Mouse (Mus musculus) brown adipose tissue, adult 24 weeks (tissue): Measurements from ENCODE around the gene Rad51b. TPM values are rescaled to one million over a fixed set of nuclear protein-coding genes. Genes with fewer than 3 reads are reported as not detected.

Experiments
- H3K27ac ChIP-seq: fragments of 200-500 bp; replicated peaks from 2 replicates; pipeline ENCODE4 v1.5.1; 2012; ENCODE audit warnings: low read depth, mild to moderate bottlenecking, low read length
- H3K4me1 ChIP-seq: fragments of 200-500 bp; 2 replicates; pipeline ENCODE4 v1.6.1; 2012; ENCODE audit warnings: low read length, mixed read lengths; ENCODE audit not compliant: control insufficient read depth, insufficient read depth, insufficient read length
- H3K4me3 ChIP-seq: fragments of 200-500 bp; 2 replicates; pipeline ENCODE4 v1.5.1; 2012; ENCODE audit warnings: low read depth, mild to moderate bottlenecking, low read length, moderate library complexity; ENCODE audit not compliant: insufficient read depth
- polyA plus RNA-seq: library from polyadenylated mRNA; stranded (reverse); fragments of >200 nt; gene quantifications from 2 replicates; pipeline ENCODE4 v1.2.4, GENCODE M21; 2012; ENCODE audit not compliant: missing spikeins, insufficient read depth, insufficient read length

The Rad51b gene
- polyA plus RNA-seq, 1 experiment: 0.75 TPM

- Histone ChIP-seq H3K4me1 (peaks cover 22% of the 10 kb centered on the region; the same call in 1 of the 2 replicates), H3K4me3 (no peak overlapping the region), H3K27ac (peak overlapping the region; percentile 62)
Observed at GRCm38 (mm10) chr12:79551274-79551673, 254.2 kb downstream of the Rad51b start.

DNA sequence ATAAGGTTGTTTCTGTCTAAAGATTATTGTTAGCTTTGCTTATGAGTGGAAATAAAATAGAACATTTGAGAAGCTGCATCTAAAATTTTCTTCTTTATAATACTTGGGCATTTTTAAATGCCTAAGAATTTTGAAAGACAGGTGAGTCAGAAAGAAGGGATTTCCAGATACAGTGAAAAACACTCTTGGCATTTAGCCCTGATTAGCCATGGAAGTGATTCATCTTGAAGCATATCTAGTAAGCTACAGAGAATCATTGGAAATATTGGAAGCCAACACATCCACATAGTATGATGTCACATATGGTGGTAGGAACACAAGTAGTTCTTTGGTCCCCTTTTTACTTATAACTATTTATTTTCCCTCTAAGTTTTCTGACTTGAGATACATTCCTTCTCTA, 256.0 kb downstream of the Rad51b start:
- H3K4me1 ChIP-seq: peaks cover 20% of the 10 kb centered on the region; the same call in 1 of the 2 replicates
- H3K4me3 ChIP-seq: no peak overlapping the region
- no peak overlapping the region for H3K27ac ChIP-seq

DNA sequence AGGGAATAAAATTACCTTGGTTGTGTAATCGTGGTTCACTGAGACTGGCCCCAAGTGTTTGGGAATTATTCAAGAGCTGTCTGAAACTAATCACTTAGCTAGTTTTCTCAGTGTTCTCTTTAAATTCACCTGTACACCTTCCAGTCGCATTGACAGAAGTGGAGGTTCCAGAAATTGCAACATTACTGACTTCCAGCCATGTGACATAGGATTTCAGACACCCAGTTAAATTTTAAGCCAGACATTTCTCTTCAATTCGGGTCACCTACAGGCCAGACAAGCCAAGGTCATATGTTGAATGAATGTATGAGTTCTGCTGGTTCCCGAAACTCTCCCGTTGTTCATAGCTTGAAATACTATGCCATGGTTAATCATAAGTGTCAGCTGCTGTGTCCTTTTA, 260.8 kb downstream of the Rad51b start:
- no peak overlapping the region for H3K4me3 ChIP-seq
- no peak overlapping the region for H3K27ac ChIP-seq
- H3K4me1 ChIP-seq: peaks cover 4% of the 10 kb centered on the region

- H3K4me1 ChIP-seq: peaks cover 4% of the 10 kb centered on the region
- H3K4me3 ChIP-seq: no peak overlapping the region
- H3K27ac ChIP-seq: peak overlapping the region; percentile 24
Observed at GRCm38 (mm10) chr12:79558711-79559110, 261.6 kb downstream of the Rad51b start.

DNA sequence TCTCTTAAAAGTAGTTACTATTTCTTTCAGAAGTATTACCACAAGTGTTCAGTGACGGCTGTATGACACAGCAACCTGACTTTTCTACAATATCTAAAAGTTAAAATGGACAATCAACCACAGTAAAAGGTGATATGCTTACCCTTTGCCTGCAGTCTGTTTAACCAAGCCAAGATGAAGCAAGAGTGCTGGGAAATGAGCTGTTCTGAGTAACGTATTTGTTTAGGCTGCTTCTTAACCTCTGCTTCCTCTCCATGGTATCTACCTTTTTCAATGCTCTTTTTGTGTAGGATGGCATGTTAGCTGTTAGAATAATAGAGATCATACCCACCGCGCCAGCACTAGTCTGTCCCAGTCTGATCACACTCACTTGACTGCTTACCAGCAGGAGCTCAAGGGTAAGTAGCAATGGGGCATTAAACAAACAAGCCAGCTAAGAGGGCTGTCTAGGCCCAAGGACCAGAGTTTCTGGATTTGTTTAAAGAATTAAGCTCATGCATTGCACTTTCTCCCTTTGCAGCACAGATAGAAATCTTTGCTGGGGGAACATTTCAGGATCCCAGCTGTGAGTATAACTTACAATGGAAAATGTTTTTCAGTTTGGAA, 262.4 kb downstream of the Rad51b start:
- Histone ChIP-seq H3K27ac (no peak overlapping the region), H3K4me1 (peaks cover 4% of the 10 kb centered on the region)

DNA sequence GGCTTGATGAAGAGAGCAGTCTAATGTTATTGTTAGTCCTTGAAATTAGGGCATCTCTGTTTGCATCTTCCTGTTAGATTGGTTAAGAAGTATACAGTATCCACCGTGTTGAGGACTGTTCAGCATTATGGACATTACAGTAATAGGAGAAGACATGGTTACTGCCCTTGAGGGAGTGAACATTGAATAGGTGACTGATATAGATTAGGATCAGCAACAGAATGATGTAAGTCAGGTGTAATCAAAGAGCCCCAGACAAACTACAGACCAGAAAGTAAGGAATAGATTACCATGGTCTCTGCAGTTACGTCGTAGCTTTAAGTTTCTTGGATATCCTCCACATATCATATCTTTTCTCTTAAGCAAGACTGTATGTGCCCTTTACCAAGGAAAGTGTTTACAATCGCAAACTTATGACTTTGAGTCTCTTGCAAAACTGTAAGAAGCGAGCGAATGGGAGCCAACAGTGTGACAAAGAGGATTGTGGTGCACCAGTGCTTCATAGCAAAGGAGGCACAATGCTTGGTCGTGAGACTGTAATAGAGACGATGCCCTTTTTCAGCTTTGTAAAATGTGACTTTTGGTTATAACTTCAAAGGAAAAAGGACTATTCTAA, 263.1 kb downstream of the Rad51b start:
- peaks cover 4% of the 10 kb centered on the region for H3K4me1 ChIP-seq
- no peak overlapping the region for H3K27ac ChIP-seq
- H3K4me3 ChIP-seq: no peak overlapping the region

More for the DNA sequence above, 262.4 kb downstream of the Rad51b start:
- no peak overlapping the region for H3K4me3 ChIP-seq

GRCm38 (mm10) chr12:79560893-79561292, 263.8 kb downstream of the Rad51b start:
- H3K27ac ChIP-seq: no peak overlapping the region
- peaks cover 4% of the 10 kb centered on the region for H3K4me1 ChIP-seq
- no peak overlapping the region for H3K4me3 ChIP-seq

- Histone ChIP-seq H3K27ac (no peak overlapping the region), H3K4me1 (no peaks in the 10 kb centered on the region), H3K4me3 (no peak overlapping the region)
Observed at GRCm38 (mm10) chr12:79574159-79575040, 277.3 kb downstream of the Rad51b start.

GRCm38 (mm10) chr12:79575041-79575541, 278.0 kb downstream of the Rad51b start:
- H3K4me3 ChIP-seq: no peak overlapping the region

DNA sequence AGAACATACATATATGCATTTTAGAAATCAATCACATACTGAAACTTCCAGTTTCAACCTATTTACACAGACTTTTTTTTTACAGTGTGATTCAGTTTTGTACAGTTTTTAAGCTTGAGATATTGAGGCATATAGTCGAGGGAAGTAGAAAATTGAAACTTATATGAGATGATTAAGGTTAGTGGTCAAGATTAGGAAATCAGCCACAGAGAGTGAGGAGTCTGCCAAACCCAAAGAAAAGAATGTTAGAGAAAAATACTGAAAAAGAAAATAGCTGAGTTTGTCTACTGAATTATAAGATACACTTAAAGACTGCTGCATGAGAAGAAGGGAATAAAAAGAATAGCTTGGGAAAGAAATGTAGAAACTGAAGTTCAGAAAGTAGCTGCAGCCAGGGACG, 280.4 kb downstream of the Rad51b start:
- no peak overlapping the region for H3K4me3 ChIP-seq
- no peak overlapping the region for H3K27ac ChIP-seq
- no peaks in the 10 kb centered on the region for H3K4me1 ChIP-seq

More at GRCm38 (mm10) chr12:79575041-79575541, 278.0 kb downstream of the Rad51b start:
- Histone ChIP-seq H3K4me1 (no peaks in the 10 kb centered on the region), H3K27ac (no peak overlapping the region)

- Histone ChIP-seq H3K4me3 (no peak overlapping the region), H3K27ac (no peak overlapping the region), H3K4me1 (no peaks in the 10 kb centered on the region)
Observed at GRCm38 (mm10) chr12:79579018-79579585, 282.0 kb downstream of the Rad51b start.

- Histone ChIP-seq H3K4me3 (no peak overlapping the region), H3K27ac (no peak overlapping the region), H3K4me1 (no peaks in the 10 kb centered on the region)
Observed at GRCm38 (mm10) chr12:79579837-79580236, 282.8 kb downstream of the Rad51b start.

DNA sequence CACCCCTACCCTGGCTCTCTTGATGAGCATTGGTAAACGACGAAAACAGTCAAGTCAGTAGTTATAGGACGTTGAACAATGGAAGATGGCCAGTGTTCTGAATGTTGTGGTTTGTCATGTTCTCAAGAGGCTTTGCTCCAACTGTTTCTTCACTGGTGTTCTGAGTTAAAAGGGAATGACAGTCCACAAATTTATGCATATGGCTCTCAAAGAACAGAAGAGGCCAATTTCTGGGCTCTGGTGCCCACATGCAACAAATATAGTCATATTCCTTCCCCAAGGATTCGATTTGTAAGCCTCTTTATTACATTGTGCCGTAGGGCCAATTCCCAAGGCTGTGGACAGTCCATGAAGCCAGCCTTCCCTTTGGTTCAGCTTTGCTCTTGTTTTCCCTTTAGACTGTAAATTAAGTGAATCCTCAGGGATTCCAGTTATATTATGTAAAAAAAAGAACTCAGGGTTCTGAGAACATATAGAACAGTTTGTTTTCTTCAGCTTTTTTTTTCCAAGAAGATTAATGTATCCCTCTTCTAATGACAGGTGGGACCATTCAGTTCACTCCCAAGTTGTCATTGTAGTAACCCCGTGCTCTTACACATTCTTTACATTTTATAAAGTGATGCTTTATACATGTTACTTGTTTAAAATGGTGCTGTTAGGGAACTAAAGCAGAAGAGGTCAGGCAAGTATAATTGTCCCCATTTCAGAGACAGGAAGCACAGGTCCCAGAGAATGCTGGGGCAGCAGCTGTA, 287.6 kb downstream of the Rad51b start:
- Histone ChIP-seq H3K4me1 (no peaks in the 10 kb centered on the region), H3K4me3 (no peak overlapping the region), H3K27ac (no peak overlapping the region)

DNA sequence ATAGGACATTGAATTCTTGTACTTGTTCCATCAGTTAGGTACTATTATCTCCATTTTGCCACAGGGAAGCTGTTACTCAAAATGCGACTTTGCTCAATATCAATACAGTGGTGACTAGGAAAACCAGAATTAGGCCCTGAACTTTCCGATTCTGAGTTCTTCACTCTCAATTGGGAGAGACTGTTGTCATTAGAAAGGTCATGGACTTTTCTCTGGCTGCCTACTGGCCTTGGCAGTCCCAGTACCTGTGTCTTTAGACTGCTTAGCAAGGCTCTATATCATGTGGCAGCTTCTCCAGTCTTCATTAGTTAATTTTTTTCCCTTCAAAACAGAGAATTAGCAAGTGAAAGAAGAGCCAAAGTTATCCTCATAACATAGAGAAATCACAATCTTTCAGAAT, 288.3 kb downstream of the Rad51b start:
- H3K4me1 ChIP-seq: no peaks in the 10 kb centered on the region
- no peak overlapping the region for H3K4me3 ChIP-seq
- H3K27ac ChIP-seq: no peak overlapping the region
